Mouse (Mus musculus) adrenal gland, postnatal 25 days (tissue): ENCODE data around the gene Fig4. TPM values are rescaled to one million over a fixed set of nuclear protein-coding genes. Genes with fewer than 3 reads are reported as not detected.

Experiments
- DNase-seq: peaks from one replicate; pipeline ENCODE4 v3.0.0; 2021; ENCODE audit warnings: mixed read lengths
- total RNA-seq: library from RNA; stranded (reverse); gene quantifications from 2 replicates; pipeline ENCODE4 v1.2.3, GENCODE M21; 2021

The Fig4 gene
- total RNA-seq, 1 experiment from 2014 or later, result 22.8 TPM

DNA sequence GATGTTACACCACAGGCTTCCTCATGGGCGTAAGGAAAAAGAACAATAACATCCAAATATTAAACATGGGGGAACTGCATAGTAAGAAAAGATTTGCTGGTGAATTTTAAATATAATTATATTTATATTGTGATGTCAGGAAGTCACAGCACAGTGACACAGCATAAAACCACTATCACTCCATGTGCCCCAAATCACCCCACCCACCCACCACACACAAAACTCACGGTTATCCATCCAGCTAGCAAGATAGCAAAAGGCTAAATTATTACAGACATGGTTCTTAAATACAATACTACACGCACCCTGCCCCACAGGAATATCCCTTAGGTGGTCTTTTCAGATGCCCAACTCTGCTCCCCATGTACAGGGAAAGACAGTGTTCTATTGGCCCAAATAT is 89.0 kb downstream of the Fig4 start:
- DNase-seq, result no peak

DNA sequence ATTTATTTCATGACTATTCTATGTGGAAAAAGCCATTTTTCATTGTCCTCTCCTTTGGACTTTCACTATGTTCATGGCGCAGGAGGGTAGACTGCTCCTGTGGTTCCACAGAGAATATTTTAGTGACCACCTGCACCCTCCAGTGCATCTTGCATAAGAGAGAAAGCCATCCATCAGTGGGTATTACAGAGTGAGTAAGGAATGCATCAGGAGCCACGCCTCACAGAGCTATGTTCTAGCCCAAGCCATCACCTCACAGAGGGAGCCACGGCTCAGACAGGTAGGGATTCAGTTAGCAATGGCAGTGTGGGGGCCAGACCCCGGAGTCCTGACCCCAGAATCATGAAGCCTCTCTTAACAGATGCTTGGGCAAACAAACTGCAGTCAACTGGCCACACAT is 93.5 kb downstream of the Fig4 start:
- no peak for DNase-seq

DNA sequence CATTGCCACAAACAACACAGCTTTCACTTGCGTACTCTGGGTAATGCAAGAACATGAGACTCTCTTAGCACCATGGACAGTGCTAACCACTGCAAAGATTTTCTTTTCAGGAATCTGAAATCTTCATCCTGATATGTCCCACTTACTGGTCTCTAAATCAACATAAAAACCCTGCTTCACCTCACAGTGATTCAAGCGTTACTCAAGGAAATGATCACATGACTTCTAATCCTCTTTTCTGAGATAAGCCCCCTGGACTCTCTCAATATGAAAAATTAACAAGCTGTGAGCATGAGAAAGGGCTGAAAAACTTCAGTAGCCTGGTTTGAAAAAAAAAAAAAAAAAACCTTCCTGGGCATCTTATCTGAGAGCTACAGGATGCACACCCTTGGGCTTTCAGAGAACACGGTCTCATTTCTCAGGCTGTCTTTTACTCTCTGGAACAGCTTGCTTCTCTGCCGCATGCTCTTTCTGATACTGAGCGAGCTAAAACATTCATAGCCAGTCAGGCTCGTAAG is 94.1 kb downstream of the Fig4 start:
- DNase-seq, result no peak

DNA sequence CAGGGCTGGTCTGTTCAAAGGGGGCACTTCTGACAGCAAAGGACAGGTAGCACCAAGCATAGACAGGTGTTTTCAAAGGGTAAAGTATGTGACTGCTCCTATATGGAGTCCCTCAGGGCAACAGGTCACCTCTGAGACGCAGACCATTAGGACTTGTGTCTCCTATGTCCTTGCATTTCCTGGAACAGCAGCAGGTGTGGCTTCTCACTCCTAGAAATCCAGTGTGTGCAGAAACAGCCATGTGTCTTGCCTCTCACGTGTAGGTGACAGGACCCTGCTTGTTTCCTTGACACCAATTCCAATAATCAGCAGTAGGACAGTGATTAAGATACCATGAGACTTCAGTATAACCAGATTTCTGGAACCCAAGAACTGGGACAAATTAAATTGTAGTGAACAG is 97.4 kb downstream of the Fig4 start:
- no peak for DNase-seq

DNA sequence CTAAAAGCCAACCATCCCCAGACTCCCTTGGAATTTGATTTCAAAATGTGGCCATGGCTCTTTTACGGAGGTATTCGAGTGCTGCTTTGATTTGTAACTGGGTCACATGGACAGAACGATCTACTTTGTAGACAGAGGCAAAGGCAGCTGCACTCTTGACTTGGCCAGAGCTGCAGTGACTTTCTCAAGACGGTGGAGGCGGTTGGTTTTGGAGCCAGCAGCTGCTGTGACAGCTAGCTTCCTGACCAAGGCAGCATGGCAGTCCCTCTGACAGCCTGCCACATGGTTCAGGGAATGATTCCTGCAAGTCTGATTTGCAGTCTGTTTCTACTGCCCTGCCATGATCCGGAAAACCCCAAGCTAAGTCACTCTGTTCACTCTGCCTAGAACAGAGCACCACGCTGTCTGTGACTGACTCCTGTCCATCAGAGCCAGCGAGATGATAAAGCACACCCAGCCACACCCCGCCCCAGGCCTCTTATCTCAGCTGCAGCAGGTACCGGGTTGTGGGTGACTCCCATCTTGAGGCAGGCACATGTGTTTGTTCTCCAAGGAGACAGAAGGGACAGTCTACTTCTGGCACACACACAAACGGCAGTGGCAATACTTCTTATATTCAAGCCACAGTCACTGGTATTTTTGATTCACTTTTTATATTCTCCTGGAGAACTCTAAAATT is 98.3 kb downstream of the Fig4 start:
- no peak for DNase-seq

DNA sequence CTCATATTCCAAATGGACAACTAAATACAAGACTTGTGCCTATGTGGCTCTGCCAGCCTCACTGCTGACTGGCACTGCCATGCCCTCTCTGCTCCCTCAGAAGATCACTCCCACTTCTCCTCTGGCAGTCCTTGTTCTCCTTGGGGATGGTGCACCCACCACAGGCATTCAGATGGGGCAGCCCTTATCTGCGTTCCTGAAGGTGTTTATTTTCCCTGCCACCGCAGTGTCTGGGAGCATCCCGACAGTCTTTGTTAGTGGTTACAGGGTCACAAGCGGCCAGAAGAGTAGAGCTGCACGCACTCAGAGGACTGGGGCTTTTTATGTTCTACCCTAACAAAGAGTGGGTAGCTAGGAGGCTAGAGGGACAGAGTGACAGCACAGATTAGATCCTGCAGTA is 98.9 kb downstream of the Fig4 start:
- no peak for DNase-seq

DNA sequence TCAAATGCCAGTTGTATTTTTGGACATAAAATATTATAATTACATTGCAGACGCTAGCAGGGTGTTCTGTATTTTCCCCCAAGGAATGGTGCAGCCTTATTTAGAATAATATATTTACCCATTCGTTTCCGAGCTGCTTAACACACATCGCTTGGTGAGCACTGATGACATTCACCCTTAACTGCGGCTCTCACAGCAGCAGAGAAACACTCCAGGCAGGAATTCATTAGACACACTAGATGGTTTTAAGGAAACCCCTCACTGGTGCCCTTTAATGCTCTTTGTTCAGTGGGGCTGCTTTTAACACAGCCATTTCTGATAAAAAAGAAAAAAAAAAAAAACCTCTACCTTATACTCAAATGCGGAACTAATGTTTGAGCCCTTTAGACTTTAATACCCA is 104.3 kb downstream of the Fig4 start:
- DNase-seq, result no peak

DNA sequence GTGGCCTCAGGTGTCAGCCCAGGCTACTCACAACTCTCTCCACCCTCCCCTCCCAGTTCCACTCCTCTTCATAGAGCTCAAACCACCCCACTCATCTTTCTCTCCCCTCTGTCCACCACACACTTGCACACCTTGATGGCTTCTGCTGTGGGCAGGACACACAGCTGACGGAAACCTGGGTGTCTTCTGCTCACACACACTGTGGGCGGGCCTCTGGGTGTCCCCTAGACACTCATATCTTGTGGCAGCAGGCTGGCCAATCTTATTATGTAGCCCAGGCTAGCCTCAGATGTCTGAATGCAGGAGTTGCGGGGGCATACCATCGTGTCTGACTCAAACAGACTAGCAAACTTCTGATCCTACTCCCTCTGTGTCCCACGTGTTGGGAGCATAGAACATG is 105.3 kb downstream of the Fig4 start:
- no peak for DNase-seq

DNA sequence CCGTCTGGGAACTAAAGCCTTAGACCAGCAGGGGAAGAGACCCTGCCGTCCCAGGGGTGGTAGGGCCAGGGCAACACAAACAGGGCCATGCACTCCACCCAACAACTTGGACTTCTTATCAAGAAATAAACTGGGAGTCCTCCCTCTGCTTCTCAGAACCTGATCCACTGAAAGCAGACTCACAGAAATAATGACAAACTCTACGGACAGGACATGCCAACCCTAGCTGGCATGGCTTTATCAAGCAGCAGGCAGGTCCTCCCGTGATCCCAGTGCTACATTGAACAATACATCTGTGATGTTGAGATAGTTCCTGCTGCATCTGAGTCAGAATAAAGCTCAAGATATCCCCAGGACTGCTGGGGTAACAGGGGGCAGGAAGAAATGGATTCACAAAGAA is 106.8 kb downstream of the Fig4 start:
- DNase-seq, result no peak

DNA sequence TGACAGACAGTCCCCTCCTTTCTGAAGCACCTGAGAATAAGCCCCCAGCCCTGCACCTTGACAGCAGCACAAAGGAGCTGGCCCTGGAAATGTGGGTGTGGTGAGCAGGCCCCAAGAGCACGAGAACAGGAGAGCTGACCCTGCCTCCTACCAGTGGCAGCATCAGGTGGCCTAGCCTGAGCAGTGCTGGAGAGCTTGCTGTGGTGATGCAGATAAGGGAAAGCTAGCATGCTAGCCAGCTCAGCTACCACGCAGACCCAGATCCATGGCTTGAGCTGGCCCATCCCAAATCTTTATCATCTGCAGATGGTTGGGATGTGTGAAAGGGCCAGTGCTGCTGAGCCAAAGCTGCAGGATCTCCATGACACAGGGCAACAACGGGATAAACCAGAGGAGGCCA is 113.7 kb downstream of the Fig4 start:
- no peak for DNase-seq

DNA sequence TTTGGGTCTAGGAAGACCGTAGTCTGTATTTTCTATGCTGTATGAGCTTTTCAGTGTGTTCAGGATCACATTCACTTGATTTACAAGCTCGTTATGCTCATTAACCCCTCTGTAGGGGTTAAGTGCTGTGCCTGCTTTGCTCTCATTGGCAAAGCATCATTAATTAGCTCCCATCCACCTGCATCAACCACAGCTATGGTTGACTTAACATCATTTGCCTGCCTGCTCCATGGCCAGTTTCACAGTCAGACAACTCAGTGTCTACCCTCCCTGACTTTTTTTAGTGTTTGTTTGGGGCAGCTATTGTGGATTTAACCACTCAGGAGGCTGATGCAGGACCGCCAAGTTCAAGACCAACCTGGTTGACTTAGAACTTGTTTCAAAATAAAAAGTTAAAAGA is 119.1 kb downstream of the Fig4 start:
- no peak for DNase-seq

DNA sequence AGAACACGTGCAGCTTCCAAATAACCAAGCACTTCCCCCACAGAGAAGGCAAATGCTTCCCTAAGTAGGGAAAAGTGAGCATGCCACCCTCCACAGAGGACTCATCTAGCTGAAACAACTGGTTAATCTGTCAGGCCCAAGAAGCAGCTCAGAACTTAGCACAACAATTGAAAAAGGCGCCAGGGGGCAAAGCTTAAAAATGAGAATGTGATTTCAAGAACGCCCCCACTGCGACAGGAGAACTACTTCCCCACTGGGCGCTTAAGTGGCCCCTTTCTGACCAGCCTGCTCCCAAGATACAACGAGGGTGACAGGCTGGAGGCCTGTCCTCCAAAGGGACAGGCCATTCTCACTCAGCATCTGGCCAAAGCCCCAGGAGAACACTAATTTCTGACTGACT is 120.4 kb downstream of the Fig4 start:
- no peak for DNase-seq

DNA sequence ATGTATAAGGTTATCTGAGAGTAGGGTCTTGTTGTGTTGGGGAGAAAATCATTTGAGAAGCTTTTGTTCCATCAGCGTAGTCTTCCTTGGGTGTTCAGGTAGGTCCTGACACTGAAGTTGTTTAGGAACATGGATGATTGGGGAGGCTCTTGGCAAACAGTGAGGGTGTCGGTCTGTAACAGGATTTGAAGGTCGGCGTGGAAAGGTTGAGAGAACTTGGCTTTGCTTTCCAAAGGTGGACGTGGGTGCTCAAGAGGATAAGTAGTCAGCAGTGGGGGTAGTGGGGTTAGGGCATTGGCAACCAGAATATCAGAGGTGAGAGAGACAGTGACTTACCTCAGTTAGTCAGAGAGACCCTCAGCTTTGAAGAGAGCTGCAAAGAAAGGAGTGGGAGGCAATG is 136.9 kb downstream of the Fig4 start:
- no peak for DNase-seq

DNA sequence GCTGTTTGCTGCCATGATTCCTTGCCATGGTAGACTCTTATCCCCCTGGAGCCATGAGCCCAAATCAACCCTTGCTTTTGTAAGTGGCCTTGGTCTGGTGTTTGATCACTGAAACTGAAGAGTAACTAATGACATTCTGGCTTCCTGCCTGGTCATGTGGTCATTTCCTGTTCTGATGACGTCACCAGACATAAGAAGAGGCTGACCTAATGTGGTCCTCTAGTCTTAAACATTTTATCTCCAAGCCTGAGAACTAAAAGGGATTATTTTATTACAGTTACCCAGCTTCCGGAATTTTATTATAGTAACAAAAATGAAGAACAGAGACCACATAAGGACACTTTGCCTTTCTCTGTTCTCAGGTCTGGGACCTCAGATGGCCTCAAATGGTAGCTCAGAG is 140.0 kb downstream of the Fig4 start:
- no peak for DNase-seq

DNA sequence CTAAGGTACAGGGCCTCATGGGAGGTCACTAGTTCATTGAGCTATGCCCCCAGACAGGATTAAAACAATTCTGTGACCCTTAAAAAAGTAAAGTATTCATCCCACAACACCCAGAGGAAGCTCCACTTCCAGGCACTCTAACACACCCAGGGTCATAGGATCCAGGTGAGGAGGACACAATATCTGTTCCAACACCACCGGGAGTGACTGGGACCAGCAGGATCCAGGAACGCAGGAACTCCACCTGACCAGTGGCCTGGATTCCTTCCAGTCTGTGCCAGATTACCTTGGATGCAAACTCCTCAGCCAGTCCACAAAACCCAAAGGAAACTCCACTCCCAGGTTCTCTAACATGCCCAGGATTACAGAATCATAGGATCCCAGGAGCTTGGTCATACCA is 145.8 kb downstream of the Fig4 start:
- no peak for DNase-seq

DNA sequence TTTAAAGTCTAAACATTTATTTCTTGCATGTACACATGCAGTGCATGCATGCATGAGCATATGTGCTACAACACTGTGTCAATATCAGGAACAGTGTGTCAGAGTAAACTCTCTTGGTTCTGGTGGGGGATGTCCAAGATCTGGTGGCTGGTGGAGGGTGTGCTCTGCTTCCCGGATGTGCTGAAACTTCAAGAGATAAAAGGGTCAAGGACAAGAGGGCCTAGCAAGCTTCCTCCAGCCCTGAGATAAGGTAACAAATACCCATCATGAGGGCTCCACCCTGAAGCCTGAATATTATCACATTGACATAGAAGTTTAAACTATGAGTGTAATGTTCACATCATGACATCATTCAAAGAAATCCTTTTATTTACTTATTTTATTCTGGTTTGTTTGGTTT is 146.4 kb downstream of the Fig4 start:
- DNase-seq, result no peak

DNA sequence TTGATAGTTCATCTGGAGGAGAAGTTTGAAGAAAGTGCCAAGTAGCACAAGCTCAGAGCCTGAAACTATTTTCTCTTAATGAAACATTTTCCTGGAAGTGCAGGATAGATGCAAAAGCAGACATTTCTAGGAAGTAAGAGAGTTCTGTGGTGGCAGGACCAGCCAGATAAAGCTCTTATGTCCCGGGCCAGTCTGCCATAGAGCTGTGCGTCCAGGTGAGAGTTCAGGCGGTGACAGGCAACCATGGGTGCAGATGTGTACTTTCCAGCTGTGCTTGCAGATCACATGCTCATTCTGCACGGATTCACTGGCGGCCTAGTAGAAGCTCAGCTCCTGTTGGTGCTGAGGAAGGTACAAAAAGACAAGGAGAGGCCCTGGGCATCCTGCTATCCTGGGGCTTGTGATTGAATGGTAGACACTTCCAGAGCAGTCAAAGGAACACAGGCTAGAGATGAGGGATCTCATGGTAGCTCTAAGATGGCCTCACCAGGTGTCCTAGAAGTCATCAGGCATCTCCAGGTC is 149.8 kb downstream of the Fig4 start:
- DNase-seq, result no peak

DNA sequence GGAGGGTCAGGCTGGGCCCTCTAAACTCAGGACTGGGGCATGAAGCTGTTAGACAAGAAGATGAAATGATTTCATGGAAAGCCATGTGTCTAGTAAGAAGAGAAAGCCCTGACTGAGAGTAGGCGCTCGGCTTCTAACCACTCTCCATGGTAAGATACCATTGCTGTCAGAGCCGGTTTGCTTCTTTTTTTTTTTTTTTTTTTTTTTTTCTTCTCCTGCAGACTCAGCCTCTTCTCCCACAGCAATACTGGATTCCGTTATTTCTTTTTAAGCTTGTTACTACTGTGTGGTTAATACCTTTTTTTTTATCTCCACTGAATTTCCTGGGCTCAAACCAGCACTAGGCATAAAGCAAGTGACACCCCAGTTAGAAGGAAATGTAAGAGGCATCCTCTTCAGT is 151.2 kb downstream of the Fig4 start:
- DNase-seq, result no peak

DNA sequence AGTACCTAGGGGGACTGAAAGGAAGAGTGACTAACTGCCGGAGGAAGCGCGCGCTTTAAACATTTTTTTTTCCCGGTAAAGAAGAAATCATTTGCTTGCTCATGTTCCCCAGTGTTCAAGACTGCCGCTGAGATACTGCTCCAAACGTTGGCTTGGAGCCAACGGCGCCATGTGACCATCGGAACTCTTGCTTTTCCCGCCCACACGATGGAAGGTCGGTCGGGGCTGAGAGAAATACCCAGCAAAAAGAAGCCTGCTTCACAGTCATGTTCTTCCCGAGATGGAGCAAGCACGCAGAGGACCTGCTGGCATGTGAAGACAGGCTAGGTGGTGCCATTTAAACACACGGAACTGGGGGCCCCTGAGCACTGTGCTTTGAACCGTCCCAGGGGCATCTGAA is 151.6 kb downstream of the Fig4 start:
- no peak for DNase-seq

DNA sequence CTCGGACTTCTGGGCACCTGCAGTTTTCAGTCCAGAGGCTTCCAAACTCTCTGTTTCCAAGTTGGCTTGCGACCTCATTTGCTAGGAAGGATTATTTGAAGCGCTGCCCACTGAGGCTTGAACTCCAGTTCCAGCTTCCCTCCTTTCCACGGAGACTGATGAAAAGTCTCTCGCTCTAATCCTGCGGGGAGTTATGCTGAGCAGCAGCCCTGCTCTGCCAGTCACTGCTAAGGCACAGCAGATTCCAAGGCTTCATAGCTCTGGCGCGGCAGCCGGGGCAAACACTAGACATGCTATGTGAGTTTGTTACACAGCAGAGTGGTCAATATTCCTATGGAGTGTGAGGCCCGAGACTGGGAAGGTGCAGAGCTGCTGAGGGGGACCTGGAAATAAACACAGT is 152.0 kb downstream of the Fig4 start:
- no peak for DNase-seq

DNA sequence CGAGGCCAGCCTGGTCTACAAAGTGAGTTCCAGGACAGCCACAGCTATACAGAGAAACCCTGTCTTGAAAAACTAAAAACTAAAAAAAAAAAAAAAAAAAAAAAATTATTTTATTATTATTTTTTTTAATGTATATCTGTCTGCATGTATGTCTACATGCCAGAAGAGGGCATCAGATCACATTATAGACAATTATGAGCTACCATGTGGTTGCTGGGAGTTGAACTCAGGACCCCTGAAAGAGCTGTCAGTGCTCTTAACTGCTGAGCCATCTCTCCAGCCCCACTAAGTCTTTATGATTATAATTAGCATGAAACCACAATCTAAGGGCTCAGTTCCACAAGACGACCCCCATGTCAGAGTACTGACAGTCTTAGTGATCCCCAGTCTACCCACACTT is 152.6 kb downstream of the Fig4 start:
- DNase-seq, result no peak

DNA sequence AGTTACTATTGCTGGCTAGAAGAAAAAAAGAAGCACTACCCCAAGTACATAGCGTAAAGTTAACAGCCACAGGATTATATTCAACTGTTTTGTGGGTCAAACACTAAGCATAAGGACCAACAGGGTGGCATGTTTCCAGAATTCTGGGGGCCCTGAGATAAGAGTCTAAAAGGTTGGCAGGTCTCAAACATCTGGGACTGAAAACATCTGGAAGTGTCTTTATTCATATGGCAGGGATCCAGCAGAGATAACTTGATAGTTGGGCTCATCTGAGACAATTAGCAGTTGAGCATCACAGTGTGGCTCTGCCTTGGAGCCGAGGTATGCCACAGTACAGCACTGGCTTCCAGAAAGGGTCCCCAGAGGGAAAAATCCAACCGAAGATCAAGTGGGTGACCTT is 153.8 kb downstream of the Fig4 start:
- DNase-seq, result no peak

DNA sequence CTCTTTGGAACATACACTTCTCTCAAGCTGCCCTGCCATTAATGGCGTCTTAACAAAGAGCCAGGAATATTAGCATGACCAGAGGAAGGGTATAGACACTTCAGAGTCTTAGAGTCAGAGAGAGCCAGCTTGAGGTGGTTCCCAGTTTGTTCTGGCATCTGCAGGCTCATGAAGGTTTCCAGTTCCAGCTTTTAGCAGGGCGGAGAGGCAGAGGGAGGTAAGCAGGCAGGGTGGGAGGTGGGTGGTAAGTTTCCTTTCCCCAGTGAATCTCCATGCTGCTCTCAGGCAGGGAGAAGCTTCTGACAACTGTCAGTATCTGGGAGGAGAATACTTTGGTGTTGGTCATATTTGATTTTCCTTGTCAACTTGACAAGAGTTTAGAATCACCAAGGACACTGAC is 156.9 kb downstream of the Fig4 start:
- no peak for DNase-seq
